Mouse (Mus musculus): ENCODE results near the gene Armc3. TPM values are rescaled to one million over a fixed set of nuclear protein-coding genes. Genes with fewer than 3 reads are reported as not detected.

Armc3 gene
- polyA plus RNA-seq, 1 experiment from 2014 or later = 1.4 TPM

- Histone ChIP-seq H3K27me3 (replicated peaks; ENCODE audit: control insufficient read depth, insufficient read depth, low read length) (no peaks in the 10 kb centered on the region), H3K36me3 (ENCODE audit: control insufficient read depth, insufficient read depth, low read length) (no peaks in the 10 kb centered on the region), H3K9ac (ENCODE audit: low read length) (no peak overlapping the region), H3K4me3 (ENCODE audit: low read depth, low read length) (no peak overlapping the region), H3K9me3 (replicated peaks; ENCODE audit: control insufficient read depth, low read length) (no peaks in the 10 kb centered on the region), H3K4me1 (ENCODE audit: control insufficient read depth, insufficient read depth, low read length) (no peaks in the 10 kb centered on the region), H3K4me2 (ENCODE audit: low read length) (no peak overlapping the region), H3K27ac (ENCODE audit: low read depth, low read length) (no peak overlapping the region)
- DNase-seq (ENCODE audit: low spot score) (peak; percentile 29), ATAC-seq (peak; percentile 23; the same call in 1 of the 2 replicates)
- 67% methylated on average over 9 of the region's 9 CpGs for WGBS
Measured at GRCm38 (mm10) chr2:19322448-19322847, 123.3 kb downstream of the Armc3 start.

GRCm38 (mm10) chr2:19326376-19326775 is 127.3 kb downstream of the Armc3 start:
- WGBS = 79% methylated on average over 1 of the region's 1 CpGs
- no peak overlapping the region for H3K9ac ChIP-seq (ENCODE audit: low read length)
- H3K4me2 ChIP-seq (ENCODE audit: low read length) = no peak overlapping the region
- DNase-seq (ENCODE audit: low spot score) (no peak), ATAC-seq (no peak)
- no peaks in the 10 kb centered on the region for H3K36me3 ChIP-seq (ENCODE audit: control insufficient read depth, insufficient read depth, low read length)
- no peak overlapping the region for H3K4me3 ChIP-seq (ENCODE audit: low read depth, low read length)
- no peaks in the 10 kb centered on the region for H3K4me1 ChIP-seq (ENCODE audit: control insufficient read depth, insufficient read depth, low read length)
- H3K27me3 ChIP-seq (replicated peaks; ENCODE audit: control insufficient read depth, insufficient read depth, low read length) = no peaks in the 10 kb centered on the region
- no peak overlapping the region for H3K27ac ChIP-seq (ENCODE audit: low read depth, low read length)
- H3K9me3 ChIP-seq (replicated peaks; ENCODE audit: control insufficient read depth, low read length) = no peaks in the 10 kb centered on the region

- no peaks in the 10 kb centered on the region for H3K9me3 ChIP-seq (replicated peaks; ENCODE audit: control insufficient read depth, low read length)
- no peak overlapping the region for H3K4me3 ChIP-seq (ENCODE audit: low read depth, low read length)
- 74% methylated on average over 4 of the region's 4 CpGs for WGBS
- H3K9ac ChIP-seq (ENCODE audit: low read length) = no peak overlapping the region
- no peaks in the 10 kb centered on the region for H3K27me3 ChIP-seq (replicated peaks; ENCODE audit: control insufficient read depth, insufficient read depth, low read length)
- no peaks in the 10 kb centered on the region for H3K4me1 ChIP-seq (ENCODE audit: control insufficient read depth, insufficient read depth, low read length)
- DNase-seq (ENCODE audit: low spot score) (no peak), ATAC-seq (no peak)
- no peak overlapping the region for H3K27ac ChIP-seq (ENCODE audit: low read depth, low read length)
- no peak overlapping the region for H3K4me2 ChIP-seq (ENCODE audit: low read length)
- no peaks in the 10 kb centered on the region for H3K36me3 ChIP-seq (ENCODE audit: control insufficient read depth, insufficient read depth, low read length)
Measured at GRCm38 (mm10) chr2:19327811-19328210, 128.7 kb downstream of the Armc3 start.

- peak overlapping the region; percentile 31; the same call in 1 of the 2 replicates for H3K4me2 ChIP-seq (ENCODE audit: low read length)
- DNase-seq (ENCODE audit: low spot score) = peak; percentile 29
- H3K9ac ChIP-seq (ENCODE audit: low read length) = no peak overlapping the region
- 48% methylated on average over 10 of the region's 10 CpGs for WGBS
- no peaks in the 10 kb centered on the region for H3K27me3 ChIP-seq (replicated peaks; ENCODE audit: control insufficient read depth, insufficient read depth, low read length)
- peak overlapping the region; percentile 13; the same call in 1 of the 2 replicates for H3K4me3 ChIP-seq (ENCODE audit: low read depth, low read length)
- H3K27ac ChIP-seq (ENCODE audit: low read depth, low read length) = no peak overlapping the region
- peak; percentile 65 for ATAC-seq
- no peaks in the 10 kb centered on the region for H3K36me3 ChIP-seq (ENCODE audit: control insufficient read depth, insufficient read depth, low read length)
- no peaks in the 10 kb centered on the region for H3K4me1 ChIP-seq (ENCODE audit: control insufficient read depth, insufficient read depth, low read length)
- no peaks in the 10 kb centered on the region for H3K9me3 ChIP-seq (replicated peaks; ENCODE audit: control insufficient read depth, low read length)
Measured at GRCm38 (mm10) chr2:19343901-19344635, 145.0 kb downstream of the Armc3 start.

GRCm38 (mm10) chr2:19344636-19345413 is 145.7 kb downstream of the Armc3 start:
- peak overlapping the region; percentile 13 for H3K4me3 ChIP-seq (ENCODE audit: low read depth, low read length)
- no peak overlapping the region for H3K27ac ChIP-seq (ENCODE audit: low read depth, low read length)
- H3K9me3 ChIP-seq (replicated peaks; ENCODE audit: control insufficient read depth, low read length) = no peaks in the 10 kb centered on the region
- no peaks in the 10 kb centered on the region for H3K27me3 ChIP-seq (replicated peaks; ENCODE audit: control insufficient read depth, insufficient read depth, low read length)
- no peaks in the 10 kb centered on the region for H3K36me3 ChIP-seq (ENCODE audit: control insufficient read depth, insufficient read depth, low read length)
- peak overlapping the region; percentile 47; the same call in 1 of the 2 replicates for H3K9ac ChIP-seq (ENCODE audit: low read length)
- 29% methylated on average over 19 of the region's 20 CpGs for WGBS
- DNase-seq (ENCODE audit: low spot score) (peak; percentile 96), ATAC-seq (peak; percentile 93)
- no peaks in the 10 kb centered on the region for H3K4me1 ChIP-seq (ENCODE audit: control insufficient read depth, insufficient read depth, low read length)
- H3K4me2 ChIP-seq (ENCODE audit: low read length) = peak overlapping the region; percentile 31

GRCm38 (mm10) chr2:19345414-19345964 is 146.4 kb downstream of the Armc3 start:
- Histone ChIP-seq H3K9ac (ENCODE audit: low read length) (0 out of 2 replicates have a peak overlapping the region, but pooled peaks have one; percentile 47), H3K4me1 (ENCODE audit: control insufficient read depth, insufficient read depth, low read length) (no peaks in the 10 kb centered on the region), H3K4me2 (ENCODE audit: low read length) (peak overlapping the region; percentile 31; the same call in 1 of the 2 replicates), H3K9me3 (replicated peaks; ENCODE audit: control insufficient read depth, low read length) (no peaks in the 10 kb centered on the region), H3K4me3 (ENCODE audit: low read depth, low read length) (no peak overlapping the region), H3K36me3 (ENCODE audit: control insufficient read depth, insufficient read depth, low read length) (no peaks in the 10 kb centered on the region), H3K27me3 (replicated peaks; ENCODE audit: control insufficient read depth, insufficient read depth, low read length) (no peaks in the 10 kb centered on the region), H3K27ac (ENCODE audit: low read depth, low read length) (no peak overlapping the region)
- ATAC-seq (peak; percentile 54), DNase-seq (ENCODE audit: low spot score) (no peak)
- 79% methylated on average over 5 of the region's 5 CpGs for WGBS

- Histone ChIP-seq H3K27me3 (replicated peaks; ENCODE audit: control insufficient read depth, insufficient read depth, low read length) (no peaks in the 10 kb centered on the region), H3K4me1 (ENCODE audit: control insufficient read depth, insufficient read depth, low read length) (no peaks in the 10 kb centered on the region), H3K9me3 (replicated peaks; ENCODE audit: control insufficient read depth, low read length) (no peaks in the 10 kb centered on the region), H3K27ac (ENCODE audit: low read depth, low read length) (no peak overlapping the region), H3K36me3 (ENCODE audit: control insufficient read depth, insufficient read depth, low read length) (no peaks in the 10 kb centered on the region), H3K4me2 (ENCODE audit: low read length) (no peak overlapping the region), H3K4me3 (ENCODE audit: low read depth, low read length) (no peak overlapping the region), H3K9ac (ENCODE audit: low read length) (no peak overlapping the region)
- no peak for DNase-seq (ENCODE audit: low spot score)
- ATAC-seq = no peak
- 89% methylated on average over 3 of the region's 3 CpGs for whole genome bisulfite sequencing
Measured at GRCm38 (mm10) chr2:19348454-19348853, 149.4 kb downstream of the Armc3 start.

- H3K27ac ChIP-seq (ENCODE audit: low read depth, low read length) = no peak overlapping the region
- no peak overlapping the region for H3K4me2 ChIP-seq (ENCODE audit: low read length)
- no peak for ATAC-seq
- no peak overlapping the region for H3K9ac ChIP-seq (ENCODE audit: low read length)
- H3K9me3 ChIP-seq (replicated peaks; ENCODE audit: control insufficient read depth, low read length) = no peaks in the 10 kb centered on the region
- H3K36me3 ChIP-seq (ENCODE audit: control insufficient read depth, insufficient read depth, low read length) = no peaks in the 10 kb centered on the region
- WGBS = 83% methylated on average over 5 of the region's 5 CpGs
- no peak overlapping the region for H3K4me3 ChIP-seq (ENCODE audit: low read depth, low read length)
- DNase-seq (ENCODE audit: low spot score) = no peak
- no peaks in the 10 kb centered on the region for H3K27me3 ChIP-seq (replicated peaks; ENCODE audit: control insufficient read depth, insufficient read depth, low read length)
- no peaks in the 10 kb centered on the region for H3K4me1 ChIP-seq (ENCODE audit: control insufficient read depth, insufficient read depth, low read length)
Measured at GRCm38 (mm10) chr2:19350167-19350566, 151.1 kb downstream of the Armc3 start.
